Mouse (Mus musculus) liver, embryonic 14 days (tissue): Measurements from ENCODE around the gene Gm20854. TPM values are rescaled to one million over a fixed set of nuclear protein-coding genes. Genes with fewer than 3 reads are reported as not detected.

Source experiments
- polyA plus RNA-seq: library from polyadenylated mRNA; depleted of rRNA; stranded (reverse); fragments of >200 nt; gene quantifications from 2 replicates; pipeline ENCODE4 v1.2.3, GENCODE M21; 2012; rRNA removed

Gm20854 gene
- polyA plus RNA-seq = not detected in 2 replicates

DNA sequence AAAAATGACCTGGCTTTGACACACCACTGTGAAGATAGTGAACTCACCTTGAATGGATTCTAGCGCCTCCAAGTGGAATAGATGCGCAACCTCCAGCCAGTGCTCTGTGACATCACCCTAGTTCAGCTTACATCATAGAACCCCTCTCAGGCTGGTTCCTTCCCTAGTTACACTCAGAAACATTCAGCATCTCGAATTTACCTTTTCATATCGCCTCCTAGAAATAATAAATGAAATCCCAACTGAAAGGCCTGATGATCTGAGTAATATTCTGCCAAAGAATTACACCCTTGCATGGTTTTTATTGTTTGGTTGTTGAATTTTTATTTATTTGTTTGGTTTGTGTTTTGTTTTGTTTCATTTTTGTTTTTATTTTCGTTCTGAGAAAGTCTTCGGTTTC lies at the start of gene Gm20854:
Gm20854 (minus strand) TSS at position 101 of the 400 bp plus-strand sequence.

